Mouse (Mus musculus): ENCODE measurements around the gene Dnm3.

GRCm38 (mm10) chr1:162463676-162464075 lies 14.2 kb downstream of the Dnm3 start:
- no peak for TF ChIP-seq POLR2A (IDR thresholded peaks at IDR 0.05; ENCODE audit: borderline replicate concordance, control insufficient read depth, low read depth, low read length)
- TF ChIP-seq CTCF (IDR thresholded peaks at IDR 0.05; ENCODE audit: control insufficient read depth, insufficient read depth, low read length) = no peak
